Mouse (Mus musculus) cortical plate, adult 2 months (tissue): ENCODE measurements around the gene Exosc10.

Experiments
- CTCF ChIP-seq: fragments of 200-500 bp; IDR thresholded peaks from 2 replicates; pipeline ENCODE4 v1.5.1; 2011; ENCODE audit warnings: mild to moderate bottlenecking, control low read depth, low read length; ENCODE audit not compliant: insufficient read depth; ENCODE audit errors: extremely low read depth
- POLR2A ChIP-seq: fragments of 200-500 bp; IDR thresholded peaks from 2 replicates; pipeline ENCODE4 v1.6.1; 2011; ENCODE audit warnings: mild to moderate bottlenecking, low read length, control low read depth; ENCODE audit not compliant: insufficient read depth; ENCODE audit errors: extremely low read depth

DNA sequence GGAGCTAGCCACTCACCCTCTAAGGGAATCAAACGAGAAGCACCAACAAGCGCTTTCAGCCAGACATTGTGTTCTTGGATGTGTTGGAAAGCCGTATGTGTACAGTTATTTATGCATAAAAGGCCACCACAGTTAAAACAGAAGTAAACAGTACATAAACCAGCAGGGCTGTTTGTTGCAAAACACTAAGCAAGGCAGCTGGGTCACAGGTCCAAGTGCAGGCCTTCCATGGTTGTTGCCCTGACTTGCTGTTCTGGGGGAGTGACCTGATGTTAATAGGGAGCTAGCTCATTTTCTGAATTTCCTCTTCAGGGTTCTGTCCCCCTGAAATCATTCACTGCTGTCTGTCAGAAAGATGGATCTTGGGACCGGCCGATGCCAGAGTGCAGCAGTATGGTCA lies 51.6 kb downstream of the Exosc10 start:
- no peak for TF ChIP-seq CTCF
- TF ChIP-seq POLR2A, result no peak
